Mouse (Mus musculus) forebrain, embryonic 14.5 days (tissue): Measurements from ENCODE around the gene Uso1. TPM values are rescaled to one million over a fixed set of nuclear protein-coding genes. Genes with fewer than 3 reads are reported as not detected.
A peak's percentile ranks its signal among the peaks of the same experiment; 100 is the strongest.
"Not testable (repeated sequence)": the region's sequence is repeated elsewhere in the genome, so short reads cannot be mapped to it uniquely, and the experiment has no call there.

Experiments used
- ATAC-seq: fragments of 200-750 bp; cut with Nextera tagmentation; 2 replicates; pipeline ENCODE4 v1.8.0; 2017; ENCODE audit warnings: mild to moderate bottlenecking, moderate library complexity
- DNase-seq: peaks from one replicate; pipeline ENCODE4 v3.0.0-alpha.2; 2015; ENCODE audit warnings: low spot score
- H3K27ac ChIP-seq: fragments of 300-500 bp; sonication (generic); 2 replicates; pipeline ENCODE4 v1.5.1; 2014; ENCODE audit warnings: low read depth, mild to moderate bottlenecking, control low read depth, low read length, moderate library complexity
- H3K27me3 ChIP-seq: fragments of 300-500 bp; sonication (generic); replicated peaks from 2 replicates; pipeline ENCODE4 v1.6.1; 2014; ENCODE audit warnings: low read length, control low read depth, mixed read lengths; ENCODE audit not compliant: control insufficient read depth, insufficient read depth
- H3K36me3 ChIP-seq: fragments of 300-500 bp; sonication (generic); 2 replicates; pipeline ENCODE4 v1.6.1; 2014; ENCODE audit warnings: low read length, control low read depth; ENCODE audit not compliant: control insufficient read depth, insufficient read depth
- H3K4me1 ChIP-seq: fragments of 300-500 bp; sonication (generic); 2 replicates; pipeline ENCODE4 v1.6.1; 2014; ENCODE audit warnings: antibody characterized with exemption, low read length, control low read depth; ENCODE audit not compliant: control insufficient read depth, insufficient read depth
- H3K4me2 ChIP-seq: fragments of 300-500 bp; sonication (generic); 2 replicates; pipeline ENCODE4 v1.6.1; 2014; ENCODE audit warnings: mild to moderate bottlenecking, control low read depth, low read length
- H3K4me3 ChIP-seq: fragments of 300-500 bp; sonication (generic); 2 replicates; pipeline ENCODE4 v1.5.1; 2014; ENCODE audit warnings: low read depth, low read length, control low read depth
- H3K9ac ChIP-seq: fragments of 300-500 bp; sonication (generic); 2 replicates; pipeline ENCODE4 v1.6.1; 2014; ENCODE audit warnings: mild to moderate bottlenecking, low read length, control low read depth, moderate library complexity
- H3K9me3 ChIP-seq: fragments of 300-500 bp; sonication (generic); replicated peaks from 2 replicates; pipeline ENCODE4 v1.6.1; 2016; ENCODE audit warnings: low read length, control low read depth, mixed read lengths; ENCODE audit not compliant: control insufficient read depth
- WGBS: fragments of 180-500 bp; shearing (Covaris S2); extraction: QIAGEN DNeasy Blood & Tissue Kit; methylation state at CpG from one replicate; pipeline ENCODE4 v1.1.7; 2014; 5-methylcytosine and 5-hydroxymethylcytosine counted together
- polyA plus RNA-seq: library from polyadenylated mRNA; unstranded; fragments of >200 nt; fragmentation: Nextera tagmentation; extraction: Ambion mirVana; gene quantifications from 2 replicates; pipeline ENCODE4 v1.2.1, GENCODE M21; 2014

Gene Uso1
- polyA plus RNA-seq, 1 experiment from 2014 or later: 32.0 TPM

DNA sequence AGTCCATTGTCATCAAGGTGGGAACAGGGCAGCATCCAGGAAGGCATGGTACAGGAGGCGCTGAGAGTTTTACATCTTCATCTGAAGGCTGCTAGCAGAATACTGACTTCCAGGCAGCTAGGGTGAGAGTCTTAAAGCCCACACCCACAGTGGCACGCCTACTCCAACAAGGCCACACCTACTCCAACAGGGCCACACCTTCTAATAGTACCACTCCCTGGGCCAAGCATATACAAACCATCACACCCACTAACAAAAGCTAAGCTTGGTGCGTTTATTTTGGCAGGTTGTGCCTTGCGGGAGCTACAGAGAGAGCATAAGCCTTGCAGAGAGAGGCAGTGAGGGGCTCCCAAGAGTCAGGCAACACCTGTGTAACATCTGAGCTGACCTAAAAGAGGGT lies 4.7 kb upstream of the Uso1 start:
- not testable (repeated sequence) for H3K9ac ChIP-seq, ATAC-seq, H3K4me2 ChIP-seq, H3K27me3 ChIP-seq, H3K27ac ChIP-seq, DNase-seq, H3K9me3 ChIP-seq, H3K4me3 ChIP-seq, H3K36me3 ChIP-seq
- WGBS: 75% methylated on average over 4 of the region's 4 CpGs
- peaks cover 11% of the 10 kb centered on the region; the same call in 1 of the 2 replicates for H3K4me1 ChIP-seq

DNA sequence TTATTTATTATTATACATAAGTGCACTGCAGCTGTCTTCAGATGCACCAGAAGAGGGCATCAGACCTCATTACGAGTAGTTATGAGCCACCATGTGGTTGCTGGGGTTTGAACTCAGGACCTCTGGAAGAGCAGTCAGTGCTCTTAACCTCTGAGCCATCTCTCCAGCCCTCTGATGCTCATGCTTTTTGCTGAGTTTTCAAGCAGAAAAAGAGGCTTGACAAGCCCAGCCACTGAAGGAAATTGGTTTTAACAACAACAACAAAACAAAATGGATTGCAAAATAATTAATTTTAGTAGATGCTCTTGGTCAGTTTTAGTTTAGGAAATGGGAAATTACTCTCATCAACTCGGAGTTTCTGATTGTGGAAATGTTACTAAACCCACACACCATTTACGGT lies 2.8 kb upstream of the Uso1 start:
- Histone ChIP-seq H3K27me3 (no peaks in the 10 kb centered on the region), H3K9me3 (no peaks in the 10 kb centered on the region), H3K4me1 (peaks cover 21% of the 10 kb centered on the region), H3K4me2 (no peak overlapping the region), H3K36me3 (0 out of 2 replicates have a peak, but pooled peaks cover 2% of the 10 kb centered on the region), H3K27ac (no peak overlapping the region), H3K9ac (no peak overlapping the region), H3K4me3 (no peak overlapping the region)
- DNase-seq (no peak), ATAC-seq (no peak)
- WGBS: 93% methylated on average over 3 of the region's 3 CpGs

DNA sequence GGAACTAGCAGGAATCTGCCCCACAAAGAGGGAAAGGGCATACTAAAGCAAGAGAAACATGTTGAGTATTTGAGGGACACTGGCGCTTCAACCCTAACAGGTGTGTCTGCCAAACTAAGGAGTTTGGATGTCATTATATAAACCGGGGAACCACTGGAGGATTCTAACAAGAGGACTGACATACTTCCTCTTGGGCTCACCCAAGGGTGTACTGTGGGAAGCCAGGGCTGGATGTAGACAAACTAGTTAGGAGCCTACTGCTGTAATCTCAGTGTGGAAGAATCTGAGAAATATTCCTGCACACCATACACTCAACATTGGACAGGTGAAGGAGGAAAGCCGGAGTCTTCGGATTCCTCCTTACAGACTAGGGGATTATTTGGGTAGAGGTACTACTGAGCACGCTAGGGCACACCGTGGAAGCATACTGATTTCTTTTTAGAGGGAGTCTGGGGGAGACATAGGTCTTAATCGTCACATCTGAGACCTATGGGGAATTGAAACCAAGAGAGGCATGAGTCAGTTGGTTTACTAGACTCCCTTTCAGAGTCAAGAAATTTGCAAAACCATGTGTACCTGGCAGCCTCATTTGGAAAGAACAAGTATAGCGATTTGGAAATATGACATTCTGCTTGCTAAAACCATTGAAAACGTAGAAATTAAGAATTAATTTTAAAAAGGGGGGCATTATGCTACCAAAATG lies 1.1 kb upstream of the Uso1 start:
- no peaks in the 10 kb centered on the region for H3K27me3 ChIP-seq

DNA sequence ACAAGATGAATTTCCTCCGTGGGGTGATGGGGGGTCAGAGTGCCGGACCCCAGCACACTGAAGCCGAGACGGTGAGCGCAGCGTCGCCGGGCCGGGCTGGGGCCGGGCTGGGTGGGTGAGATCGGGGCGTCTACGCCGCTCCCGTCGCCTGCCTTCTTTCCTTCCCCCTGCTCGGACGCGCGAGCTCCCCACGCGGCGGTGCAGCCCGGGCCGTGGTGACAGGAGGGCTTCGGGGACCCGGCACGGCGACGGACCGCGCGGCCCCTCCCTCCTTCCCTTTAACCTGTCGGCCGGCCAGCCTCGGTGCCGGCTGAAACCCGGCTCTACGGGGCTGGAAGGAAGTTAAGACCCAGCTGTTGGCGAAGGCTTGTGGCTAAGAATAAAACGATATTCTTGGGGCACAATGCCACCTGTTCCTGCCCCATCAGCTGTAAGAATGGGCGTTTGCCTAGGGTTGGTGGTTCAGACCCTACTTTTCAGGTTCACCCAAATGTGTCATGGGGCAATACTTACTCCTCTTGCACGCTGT lies 419 bp downstream of the Uso1 start:
- H3K9ac ChIP-seq: peak overlapping the region; percentile 92
- no peaks in the 10 kb centered on the region for H3K36me3 ChIP-seq
- no peaks in the 10 kb centered on the region for H3K9me3 ChIP-seq
- H3K4me2 ChIP-seq: peak overlapping the region; percentile 72
- DNase-seq (no peak), ATAC-seq (peak; percentile 79)
- H3K27me3 ChIP-seq: no peaks in the 10 kb centered on the region
- 0% methylated on average over 37 of the region's 43 CpGs for WGBS
- H3K27ac ChIP-seq: peak overlapping the region; percentile 70
- peaks cover 21% of the 10 kb centered on the region for H3K4me1 ChIP-seq
- peak overlapping the region; percentile 84 for H3K4me3 ChIP-seq

More for the DNA sequence above, 1.1 kb upstream of the Uso1 start:
- H3K9me3 ChIP-seq: no peaks in the 10 kb centered on the region
- peak overlapping the region; percentile 63 for H3K4me2 ChIP-seq
- peak overlapping the region; percentile 84 for H3K4me3 ChIP-seq
- H3K9ac ChIP-seq: peak overlapping the region; percentile 92
- peak; percentile 23 for DNase-seq
- H3K4me1 ChIP-seq: peaks cover 21% of the 10 kb centered on the region
- 66% methylated on average over 9 of the region's 9 CpGs for WGBS
- 0 out of 2 replicates have a peak overlapping the region, but pooled peaks have one; percentile 70 for H3K27ac ChIP-seq
- no peak for ATAC-seq
- H3K36me3 ChIP-seq: no peaks in the 10 kb centered on the region

DNA sequence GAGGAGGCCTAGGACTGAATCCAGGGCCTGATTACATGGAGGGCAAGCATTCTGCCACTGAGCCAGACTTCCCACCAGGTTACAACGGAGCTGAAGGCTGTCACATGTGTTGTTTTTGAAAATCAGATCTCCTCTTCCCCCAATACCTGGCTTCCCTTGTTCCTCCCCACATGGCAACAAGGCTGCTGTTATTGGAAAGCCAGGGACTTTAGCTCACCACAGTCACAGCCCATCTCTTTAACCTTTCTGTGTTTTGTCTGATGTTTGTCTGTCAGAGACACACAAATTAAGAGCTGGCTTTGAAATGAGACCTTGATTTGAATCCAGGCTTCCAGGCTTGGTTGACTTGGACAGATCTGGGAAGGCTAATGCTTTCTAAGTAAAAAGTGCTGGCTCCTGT lies 1.5 kb downstream of the Uso1 start:
- H3K4me1 ChIP-seq: peaks cover 21% of the 10 kb centered on the region
- no peaks in the 10 kb centered on the region for H3K27me3 ChIP-seq
- H3K4me3 ChIP-seq: peak overlapping the region; percentile 84; the same call in 1 of the 2 replicates
- H3K36me3 ChIP-seq: no peaks in the 10 kb centered on the region
- peak overlapping the region; percentile 72 for H3K4me2 ChIP-seq
- 24% methylated on average over 1 of the region's 1 CpGs for WGBS
- H3K27ac ChIP-seq: no peak overlapping the region
- ATAC-seq (no peak), DNase-seq (no peak)
- H3K9ac ChIP-seq: peak overlapping the region; percentile 18; the same call in 1 of the 2 replicates
- no peaks in the 10 kb centered on the region for H3K9me3 ChIP-seq

DNA sequence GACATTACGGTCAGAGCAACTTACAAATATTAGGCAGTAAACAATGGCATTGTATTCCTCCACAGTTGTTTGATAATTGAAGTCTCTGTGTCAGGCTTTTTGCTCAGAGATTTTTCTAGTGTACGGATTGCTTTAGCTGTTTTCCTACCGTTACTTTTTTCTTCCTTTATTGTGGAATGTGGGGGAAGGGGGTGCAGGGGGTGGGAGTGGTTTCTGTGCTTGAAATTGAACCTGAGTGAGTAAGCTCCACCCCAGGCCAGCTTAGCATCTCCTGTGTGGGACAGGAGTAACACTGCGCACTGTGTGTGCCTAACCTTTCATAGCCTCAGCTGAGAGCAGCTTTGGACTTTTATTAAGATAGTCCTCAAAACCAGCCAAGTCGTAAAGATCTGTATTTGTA lies 4.0 kb downstream of the Uso1 start:
- Histone ChIP-seq H3K36me3 (no peaks in the 10 kb centered on the region), H3K4me2 (no peak overlapping the region), H3K27me3 (no peaks in the 10 kb centered on the region), H3K27ac (no peak overlapping the region), H3K4me3 (no peak overlapping the region), H3K9me3 (no peaks in the 10 kb centered on the region), H3K4me1 (peaks cover 11% of the 10 kb centered on the region), H3K9ac (no peak overlapping the region)
- no peak for ATAC-seq
- DNase-seq: no peak
- WGBS: 80% methylated on average over 5 of the region's 5 CpGs

DNA sequence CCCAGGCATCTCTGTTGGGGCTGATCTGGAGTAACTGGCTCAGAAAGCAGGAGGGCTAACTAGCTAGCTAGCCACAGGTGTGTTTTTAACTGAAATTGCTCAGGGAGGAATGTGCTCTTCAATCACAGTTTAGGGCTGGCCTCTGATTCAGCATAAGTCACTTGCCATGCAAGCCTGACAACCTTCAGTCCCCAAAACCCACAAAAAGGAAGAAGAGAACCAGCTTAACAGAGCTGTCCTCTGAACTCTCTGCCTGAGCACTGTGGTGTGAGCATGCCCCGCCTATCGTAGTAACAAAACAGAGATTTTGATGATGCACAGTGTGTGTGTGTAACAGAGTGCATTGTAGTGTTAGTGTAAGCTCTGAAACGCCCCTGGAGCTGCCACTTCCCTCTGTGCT lies 4.7 kb downstream of the Uso1 start:
- 79% methylated on average over 3 of the region's 3 CpGs for WGBS
- DNase-seq (no peak), ATAC-seq (no peak)
- H3K4me3 ChIP-seq: no peak overlapping the region
- no peaks in the 10 kb centered on the region for H3K27me3 ChIP-seq
- no peak overlapping the region for H3K4me2 ChIP-seq
- H3K27ac ChIP-seq: no peak overlapping the region
- H3K36me3 ChIP-seq: no peaks in the 10 kb centered on the region
- no peaks in the 10 kb centered on the region for H3K9me3 ChIP-seq
- H3K9ac ChIP-seq: no peak overlapping the region
- H3K4me1 ChIP-seq: peaks cover 9% of the 10 kb centered on the region

DNA sequence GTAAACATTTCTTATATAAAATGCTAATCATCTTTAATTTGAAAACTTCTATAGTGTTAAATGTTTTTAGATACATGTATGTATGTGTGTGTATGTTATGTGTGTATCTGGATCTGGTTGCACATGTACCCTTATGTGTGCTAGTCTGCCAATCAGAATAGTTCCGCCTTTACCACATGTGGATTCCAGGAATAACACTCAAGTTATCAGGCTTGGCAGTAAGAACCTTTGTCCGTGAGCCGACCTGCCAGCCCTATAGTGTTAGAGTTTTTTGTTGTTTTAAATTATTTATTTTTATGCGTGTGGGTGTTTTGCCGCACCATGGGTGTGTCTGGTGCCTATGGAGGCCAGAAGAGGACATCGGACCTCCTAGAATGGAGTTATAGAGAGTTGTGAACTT lies 5.9 kb downstream of the Uso1 start:
- Histone ChIP-seq H3K27ac (no peak overlapping the region), H3K4me2 (no peak overlapping the region), H3K9ac (no peak overlapping the region), H3K36me3 (no peaks in the 10 kb centered on the region), H3K4me3 (no peak overlapping the region), H3K27me3 (no peaks in the 10 kb centered on the region), H3K9me3 (no peaks in the 10 kb centered on the region), H3K4me1 (peaks cover 9% of the 10 kb centered on the region)
- 97% methylated on average over 6 of the region's 6 CpGs for whole genome bisulfite sequencing
- no peak for DNase-seq
- ATAC-seq: no peak

DNA sequence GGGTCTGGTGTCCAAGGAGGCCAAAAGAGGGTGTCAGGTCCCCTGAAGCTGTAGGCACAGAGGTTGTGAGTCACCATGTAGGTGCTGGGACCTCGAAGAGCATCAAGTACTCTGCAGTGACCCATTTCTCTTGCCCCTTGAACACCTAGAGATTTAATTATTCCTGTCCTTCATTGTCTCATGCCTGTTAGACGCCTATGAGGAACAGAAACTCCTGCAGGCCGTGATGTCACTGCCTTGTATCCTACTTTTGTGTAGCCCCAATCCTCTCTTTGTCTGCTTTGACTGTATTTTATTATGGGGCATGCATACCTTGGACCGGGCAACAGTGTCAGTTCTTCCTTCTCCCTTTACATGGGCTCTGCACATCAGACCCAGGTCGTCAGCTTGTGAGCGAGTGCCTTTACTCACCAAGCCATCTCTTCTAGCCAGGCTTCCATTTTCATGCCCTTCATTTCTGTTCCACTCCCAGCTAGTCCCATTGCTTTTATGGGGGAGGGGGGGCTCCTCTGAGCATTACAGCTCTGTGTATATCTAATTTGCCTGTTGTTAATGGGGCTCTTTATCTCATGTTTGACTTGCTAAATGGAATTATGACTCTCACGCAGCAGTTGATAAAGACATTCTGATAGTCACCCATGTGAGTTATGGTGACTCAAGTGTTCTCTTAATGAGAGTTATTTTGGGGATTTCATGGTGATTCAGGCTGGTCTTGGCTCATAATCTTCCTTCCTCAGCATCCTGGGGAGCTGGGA lies 7.4 kb downstream of the Uso1 start:
- Histone ChIP-seq H3K4me1 (no peaks in the 10 kb centered on the region), H3K36me3 (no peaks in the 10 kb centered on the region), H3K4me3 (no peak overlapping the region), H3K27ac (no peak overlapping the region), H3K9me3 (no peaks in the 10 kb centered on the region), H3K9ac (no peak overlapping the region), H3K27me3 (no peaks in the 10 kb centered on the region), H3K4me2 (no peak overlapping the region)
- DNase-seq: no peak
- ATAC-seq: no peak
- 91% methylated on average over 7 of the region's 7 CpGs for WGBS
